In the genomic region with DNA sequence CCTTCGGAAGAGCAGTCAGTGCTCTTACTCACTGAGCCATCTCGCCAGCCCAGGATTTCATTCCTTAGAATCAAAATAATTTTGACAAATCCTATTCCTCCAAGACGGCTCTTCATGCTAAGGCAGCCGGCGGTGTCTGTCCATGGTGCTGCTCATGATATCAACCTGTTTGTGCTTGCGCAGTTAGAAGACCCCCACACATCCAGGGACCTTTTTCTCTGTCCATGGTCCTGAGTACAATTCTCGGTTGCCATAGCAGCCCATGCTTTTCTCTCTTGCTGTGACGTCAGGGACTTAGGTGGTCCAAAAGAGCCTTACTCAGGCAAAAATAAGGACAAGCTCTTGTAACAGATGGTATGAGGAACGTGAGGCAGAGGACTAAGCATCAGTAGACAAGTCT, we compare ENCODE assay signal across 10 mouse cellular contexts. TPM values are rescaled to one million over a fixed set of nuclear protein-coding genes. Genes with fewer than 3 reads are reported as not detected.
DNase-seq lines count a peak whose midpoint lies in the region; ATAC-seq and TF ChIP-seq lines count a peak whose summit lies in the region.
"Had no signal": no experiment of that assay in that cellular context is flagged by ENCODE, and none has a peak within 500 bp of the region (broad histone marks: within the 10 kb centered on the region; RNA-seq: fewer than 3 reads in every experiment).

No protein-coding gene starts in this region.

- no peak overlapping the region for H3K27ac ChIP-seq in kidney, adult 2 months (ENCODE audit: insufficient read depth, low read depth, low read length)
- H3K27ac ChIP-seq in embryonic facial prominence, embryonic 14.5 days (replicated peaks; ENCODE audit: low read depth, low read length) = no peak overlapping the region
- H3K27ac ChIP-seq: heart, adult 2 months; limb, embryonic 12.5 days had no signal

- no peaks in the 10 kb centered on the region for H3K27me3 ChIP-seq in kidney, adult 2 months (replicated peaks; ENCODE audit: control insufficient read depth, insufficient read depth, low read length)
- H3K27me3 ChIP-seq in embryonic facial prominence, embryonic 14.5 days (replicated peaks; ENCODE audit: control insufficient read depth, insufficient read depth, low read length) = no peaks in the 10 kb centered on the region
- H3K27me3 ChIP-seq: limb, embryonic 12.5 days had no signal

- WGBS in kidney, adult 2 months = 9% methylated on average over 9 of the region's 9 CpGs
- 6% methylated on average over 9 of the region's 9 CpGs for WGBS in embryonic facial prominence, embryonic 14.5 days

- intact Hi-C loops in left cerebral cortex, postnatal 4 days (cut with DNase I) = no loop called here

- no peaks in the 10 kb centered on the region for H3K9me3 ChIP-seq in embryonic facial prominence, embryonic 14.5 days (ENCODE audit: control insufficient read depth, low read length)
- H3K9me3 ChIP-seq: limb, embryonic 12.5 days had no signal

- peak; percentile 49 for DNase-seq in kidney, postnatal 14 days
- DNase-seq in kidney, adult 2 months = no peak
- peak; percentile 66 for DNase-seq in brain, embryonic 14.5 days (ENCODE audit: low read depth)
- peak; percentile 95 for DNase-seq in embryonic facial prominence, embryonic 14.5 days (ENCODE audit: low spot score)
- DNase-seq in retina, postnatal 1 day = peak; percentile 67
- DNase-seq in left cerebral cortex, postnatal 4 days = no peak
- DNase-seq in right cerebral cortex, adult 18-20 months = no peak
- DNase-seq: adrenal gland, adult 8-10 months; heart, adult 2 months had no signal

- peak; percentile 86; the same call in 1 of the 2 replicates for ATAC-seq in embryonic facial prominence, embryonic 14.5 days (ENCODE audit: low read depth)

- H3K4me3 ChIP-seq in kidney, adult 2 months (ENCODE audit: insufficient read depth, low read depth, low read length) = no peak overlapping the region
- no peak overlapping the region for H3K4me3 ChIP-seq in embryonic facial prominence, embryonic 14.5 days (ENCODE audit: low read depth, low read length)
- H3K4me3 ChIP-seq: heart, adult 2 months; limb, embryonic 12.5 days had no signal

- no peak overlapping the region for H3K4me2 ChIP-seq in embryonic facial prominence, embryonic 14.5 days (ENCODE audit: low read depth, low read length)
- H3K4me2 ChIP-seq: limb, embryonic 12.5 days had no signal

- TF ChIP-seq CTCF in kidney, adult 2 months (conservative IDR thresholded peaks at IDR 0.05; ENCODE audit: insufficient read depth, insufficient read length, low read depth, low read length) = no peak
- TF ChIP-seq CTCF in brain, embryonic 14.5 days (IDR thresholded peaks at IDR 0.05; ENCODE audit: borderline replicate concordance, extremely low read depth, insufficient read depth, insufficient read length) = no peak

- no peaks in the 10 kb centered on the region for H3K36me3 ChIP-seq in kidney, adult 2 months (ENCODE audit: control insufficient read depth, insufficient read depth, low read length)
- no peaks in the 10 kb centered on the region for H3K36me3 ChIP-seq in embryonic facial prominence, embryonic 14.5 days (ENCODE audit: control insufficient read depth, insufficient read depth, low read length)
- H3K36me3 ChIP-seq: limb, embryonic 12.5 days had no signal

- H3K9ac ChIP-seq in embryonic facial prominence, embryonic 14.5 days (ENCODE audit: low read depth, low read length) = no peak overlapping the region
- H3K9ac ChIP-seq: limb, embryonic 12.5 days had no signal

- no peak for TF ChIP-seq POLR2A in kidney, adult 2 months (IDR thresholded peaks at IDR 0.05; ENCODE audit: low read depth, low read length)
- no peak for TF ChIP-seq POLR2A in brain, embryonic 14.5 days (IDR thresholded peaks at IDR 0.05; ENCODE audit: borderline replicate concordance, extremely low read depth, insufficient read depth, insufficient read length, poor library complexity, severe bottlenecking)

- H3K4me1 ChIP-seq in kidney, adult 2 months (ENCODE audit: control insufficient read depth, insufficient read depth, low read length) = no peaks in the 10 kb centered on the region
- no peaks in the 10 kb centered on the region for H3K4me1 ChIP-seq in embryonic facial prominence, embryonic 14.5 days (ENCODE audit: control insufficient read depth, insufficient read depth, low read length)
- H3K4me1 ChIP-seq: limb, embryonic 12.5 days had no signal

RNA-seq across cellular contexts. Expression of a gene that starts 22.1 kb away (rescaled TPM):
- 180 and 189 TPM in 2 replicates for polyA plus RNA-seq in kidney, adult 2 months (2012; rRNA removed)
- polyA plus RNA-seq in brain, embryonic 14.5 days (2012; rRNA removed) = 253 and 284 TPM in 2 replicates
- 465 and 479 TPM in 2 replicates for polyA plus RNA-seq in embryonic facial prominence, embryonic 14.5 days (2014; fragmentation: Nextera tagmentation; extraction: Ambion mirVana)
- total RNA-seq in left cerebral cortex, postnatal 4 days (2021) = 100 to 1,000 TPM; 138 to 141 TPM

RNA-seq across cellular contexts. Expression of a gene that starts 45.7 kb away (rescaled TPM):
- polyA plus RNA-seq in kidney, adult 2 months (2012; rRNA removed) = 6.9 and 7.5 TPM in 2 replicates
- polyA plus RNA-seq in brain, embryonic 14.5 days (2012; rRNA removed) = 10.4 and 19.2 TPM in 2 replicates
- 4.4 and 5.7 TPM in 2 replicates for polyA plus RNA-seq in embryonic facial prominence, embryonic 14.5 days (2014; fragmentation: Nextera tagmentation; extraction: Ambion mirVana)
- 10 to 100 TPM; 43.0 to 46.9 TPM for total RNA-seq in left cerebral cortex, postnatal 4 days (2021)

Comparison
In these comparisons a context has a peak if more than half of its experiments do, and no peak if none do; other contexts are left out.
1. DNase-seq: peak in kidney, postnatal 14 days (single experiment), brain, embryonic 14.5 days (single experiment), embryonic facial prominence, embryonic 14.5 days (single experiment) and retina, postnatal 1 day (single experiment); none in kidney, adult 2 months (single experiment), left cerebral cortex, postnatal 4 days (single experiment) and right cerebral cortex, adult 18-20 months (single experiment).